Mouse (Mus musculus) heart, embryonic 13.5 days (tissue): ENCODE results near the gene Grik2. TPM values are rescaled to one million over a fixed set of nuclear protein-coding genes. Genes with fewer than 3 reads are reported as not detected.
"Not testable (repeated sequence)": the region's sequence is repeated elsewhere in the genome, so short reads cannot be mapped to it uniquely, and the experiment has no call there.

Experiments
- ATAC-seq: fragments of 200-750 bp; cut with Nextera tagmentation; 2 replicates; pipeline ENCODE4 v1.8.0; 2017; ENCODE audit warnings: moderate TSS enrichment; ENCODE audit not compliant: insufficient number of reproducible peaks, low FRiP score, low TSS enrichment; ENCODE audit errors: extremely low read depth
- H3K27ac ChIP-seq: fragments of 300-500 bp; sonication (generic); replicated peaks from 2 replicates; pipeline ENCODE4 v1.5.1; 2015; ENCODE audit warnings: moderate library complexity, mild to moderate bottlenecking, inconsistent platforms
- H3K27me3 ChIP-seq: fragments of 300-500 bp; sonication (generic); replicated peaks from 2 replicates; pipeline ENCODE4 v1.6.1; 2015; ENCODE audit warnings: mild to moderate bottlenecking, inconsistent platforms
- H3K36me3 ChIP-seq: fragments of 300-500 bp; sonication (generic); 2 replicates; pipeline ENCODE4 v1.6.1; 2015; ENCODE audit warnings: mild to moderate bottlenecking, inconsistent platforms
- H3K4me1 ChIP-seq: fragments of 300-500 bp; sonication (generic); 2 replicates; pipeline ENCODE4 v1.6.1; 2015; ENCODE audit warnings: inconsistent platforms
- H3K4me2 ChIP-seq: fragments of 300-500 bp; sonication (generic); 2 replicates; pipeline ENCODE4 v1.6.1; 2015; ENCODE audit warnings: inconsistent platforms, mild to moderate bottlenecking, moderate library complexity
- H3K4me3 ChIP-seq: fragments of 300-500 bp; sonication (generic); 2 replicates; pipeline ENCODE4 v1.5.1; 2015; ENCODE audit warnings: moderate library complexity, mild to moderate bottlenecking, inconsistent platforms
- H3K9ac ChIP-seq: fragments of 300-500 bp; sonication (generic); 2 replicates; pipeline ENCODE4 v1.6.1; 2015; ENCODE audit warnings: inconsistent platforms, mild to moderate bottlenecking, moderate library complexity
- H3K9me3 ChIP-seq: fragments of 300-500 bp; sonication (generic); 2 replicates; pipeline ENCODE4 v1.6.1; 2016; ENCODE audit warnings: inconsistent platforms
- WGBS: fragments of 180-500 bp; shearing (Covaris S2); methylation state at CpG from one replicate; pipeline ENCODE4 v1.1.7; 2015; ENCODE audit warnings: mixed read lengths; 5-methylcytosine and 5-hydroxymethylcytosine counted together
- polyA plus RNA-seq: library from polyadenylated mRNA; unstranded; fragments of >200 nt; fragmentation: Nextera tagmentation; extraction: Ambion mirVana; gene quantifications from 2 replicates; pipeline ENCODE4 v1.2.1, GENCODE M21; 2015

Grik2 gene
- polyA plus RNA-seq, 1 experiment from 2014 or later, result 0.68 TPM

DNA sequence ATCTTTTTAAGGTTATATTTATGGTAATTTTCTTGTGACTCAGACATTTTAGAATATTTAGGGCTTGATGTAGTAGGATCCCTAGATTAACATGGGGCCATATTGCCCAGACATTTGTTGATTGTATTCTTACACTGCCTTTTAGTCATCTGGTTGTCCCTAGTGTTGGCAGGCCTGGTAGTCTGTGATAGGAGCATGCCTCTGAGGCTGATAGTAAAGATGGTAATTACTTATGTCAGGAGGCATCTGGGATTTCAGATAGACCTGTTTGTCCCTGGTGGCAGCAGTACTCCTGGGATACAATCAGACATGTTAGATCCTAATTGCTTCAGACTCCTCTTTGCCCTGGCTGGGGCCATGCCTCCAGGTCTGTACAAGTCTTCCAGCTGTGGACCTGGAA is 423.3 kb downstream of the Grik2 start:
- Histone ChIP-seq H3K9ac (no peak overlapping the region), H3K4me1 (no peaks in the 10 kb centered on the region), H3K27me3 (no peaks in the 10 kb centered on the region), H3K36me3 (no peaks in the 10 kb centered on the region), H3K27ac (no peak overlapping the region), H3K4me3 (no peak overlapping the region), H3K9me3 (no peaks in the 10 kb centered on the region), H3K4me2 (no peak overlapping the region)
- no peak for ATAC-seq

DNA sequence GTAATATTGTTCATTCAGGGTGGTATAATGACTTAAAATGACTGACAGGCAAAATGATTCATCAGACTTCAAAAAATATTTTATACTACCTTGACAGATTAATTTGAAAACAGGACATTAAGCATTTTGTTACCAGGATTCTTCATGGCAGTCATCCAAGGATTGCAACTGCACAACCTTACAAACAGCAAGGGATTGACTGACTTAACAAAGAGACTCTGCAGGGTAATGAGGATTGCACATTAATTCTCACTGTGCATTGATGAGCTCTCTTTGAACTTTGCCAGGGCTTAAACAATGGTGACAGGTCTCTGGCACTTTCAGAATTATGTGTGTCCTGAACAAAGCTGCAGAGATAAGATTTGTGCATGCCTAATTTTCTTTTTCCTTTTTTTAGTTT is 466.2 kb downstream of the Grik2 start:
- Histone ChIP-seq H3K27me3 (no peaks in the 10 kb centered on the region), H3K9ac (no peak overlapping the region), H3K9me3 (no peaks in the 10 kb centered on the region), H3K4me1 (no peaks in the 10 kb centered on the region), H3K4me2 (no peak overlapping the region), H3K36me3 (no peaks in the 10 kb centered on the region), H3K4me3 (no peak overlapping the region), H3K27ac (no peak overlapping the region)
- no peak for ATAC-seq

DNA sequence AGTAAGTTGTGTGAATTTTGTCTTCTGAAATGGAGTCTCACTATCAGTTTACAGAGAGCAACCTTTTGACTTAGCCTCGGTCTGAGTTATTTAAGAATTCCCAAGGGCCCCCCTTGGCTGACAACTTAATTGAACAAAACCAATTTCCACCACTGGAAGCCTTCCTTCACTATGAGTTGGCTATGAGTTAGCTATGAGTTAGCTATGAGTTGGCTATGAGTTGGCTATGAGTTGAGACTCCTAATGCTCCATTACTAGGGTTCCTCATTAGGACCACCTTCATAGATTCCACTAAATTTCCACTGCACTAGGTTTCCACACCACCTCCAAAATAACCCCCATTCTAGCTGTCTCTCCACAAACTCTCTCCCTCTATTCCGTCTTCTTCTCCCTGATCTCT is 468.7 kb downstream of the Grik2 start:
- Histone ChIP-seq H3K4me2 (no peak overlapping the region), H3K4me1 (no peaks in the 10 kb centered on the region), H3K9me3 (no peaks in the 10 kb centered on the region), H3K9ac (no peak overlapping the region), H3K27me3 (no peaks in the 10 kb centered on the region), H3K4me3 (no peak overlapping the region), H3K36me3 (no peaks in the 10 kb centered on the region), H3K27ac (no peak overlapping the region)
- ATAC-seq, result no peak
- WGBS, result 82% methylated on average over 2 of the region's 2 CpGs

GRCm38 (mm10) chr10:49256247-49256939 is 532.2 kb downstream of the Grik2 start:
- peak overlapping the region; percentile 33; the same call in 1 of the 2 replicates for H3K27ac ChIP-seq
- H3K4me2 ChIP-seq, result peak overlapping the region; percentile 40
- 12% methylated on average over 2 of the region's 2 CpGs for WGBS

DNA sequence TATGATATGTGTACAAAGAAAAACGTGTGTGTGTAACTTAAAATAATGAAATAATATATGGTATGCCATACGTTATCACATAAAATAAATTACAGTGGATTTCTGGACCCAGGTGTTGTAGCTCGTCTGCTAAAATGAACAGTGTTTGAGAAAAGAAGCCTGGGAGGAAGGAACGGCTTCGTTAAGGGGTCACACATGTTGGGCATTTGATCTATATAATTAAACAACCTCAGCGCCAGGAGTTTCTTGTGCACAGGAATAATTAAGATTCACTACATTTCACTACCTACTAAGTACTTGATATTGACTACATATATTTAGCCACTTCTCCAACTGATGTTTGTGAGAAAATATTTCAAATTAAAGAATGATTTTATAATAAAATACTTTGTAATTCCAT is 551.2 kb downstream of the Grik2 start:
- not testable (repeated sequence) for H3K9ac ChIP-seq, H3K4me1 ChIP-seq, H3K4me3 ChIP-seq, H3K4me2 ChIP-seq, H3K36me3 ChIP-seq, H3K9me3 ChIP-seq, H3K27ac ChIP-seq, H3K27me3 ChIP-seq, ATAC-seq
- 78% methylated on average over 6 of the region's 6 CpGs for WGBS

More at GRCm38 (mm10) chr10:49256247-49256939, 532.2 kb downstream of the Grik2 start:
- H3K4me1 ChIP-seq, result peaks cover 6% of the 10 kb centered on the region; the same call in 1 of the 2 replicates
- no peak overlapping the region for H3K9ac ChIP-seq
- no peak overlapping the region for H3K4me3 ChIP-seq
- H3K36me3 ChIP-seq, result no peaks in the 10 kb centered on the region
- no peaks in the 10 kb centered on the region for H3K27me3 ChIP-seq
- H3K9me3 ChIP-seq, result no peaks in the 10 kb centered on the region
- no peak for ATAC-seq

- H3K9ac ChIP-seq, H3K4me2 ChIP-seq, H3K27me3 ChIP-seq, H3K9me3 ChIP-seq, ATAC-seq, H3K27ac ChIP-seq, H3K36me3 ChIP-seq, H3K4me3 ChIP-seq, H3K4me1 ChIP-seq: not testable (repeated sequence)
Measured at GRCm38 (mm10) chr10:49236844-49237243, 551.7 kb downstream of the Grik2 start.

DNA sequence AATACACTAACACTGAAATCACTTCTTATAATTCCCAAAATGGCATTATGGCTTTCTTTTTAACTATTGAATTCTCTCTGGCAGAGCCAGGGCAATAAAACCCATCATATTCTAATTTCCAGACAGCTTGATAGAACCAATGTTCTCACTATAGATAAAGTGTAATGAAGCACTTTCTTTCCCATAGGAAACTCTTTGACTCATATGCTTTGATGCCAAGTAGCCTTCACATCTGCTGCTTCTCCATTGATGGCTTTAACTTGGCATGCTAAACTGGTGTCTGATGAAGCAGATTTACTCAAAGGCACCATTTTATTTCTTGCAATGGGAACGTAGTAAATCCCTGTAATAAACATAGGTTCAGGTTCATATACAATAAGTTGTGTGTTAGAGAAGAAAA is 568.5 kb downstream of the Grik2 start:
- Histone ChIP-seq H3K4me3 (no peak overlapping the region), H3K9ac (no peak overlapping the region), H3K36me3 (no peaks in the 10 kb centered on the region), H3K4me2 (no peak overlapping the region), H3K9me3 (no peaks in the 10 kb centered on the region), H3K27me3 (no peaks in the 10 kb centered on the region), H3K4me1 (no peaks in the 10 kb centered on the region), H3K27ac (no peak overlapping the region)
- ATAC-seq, result no peak
- WGBS, result 85% methylated on average over 1 of the region's 1 CpGs

DNA sequence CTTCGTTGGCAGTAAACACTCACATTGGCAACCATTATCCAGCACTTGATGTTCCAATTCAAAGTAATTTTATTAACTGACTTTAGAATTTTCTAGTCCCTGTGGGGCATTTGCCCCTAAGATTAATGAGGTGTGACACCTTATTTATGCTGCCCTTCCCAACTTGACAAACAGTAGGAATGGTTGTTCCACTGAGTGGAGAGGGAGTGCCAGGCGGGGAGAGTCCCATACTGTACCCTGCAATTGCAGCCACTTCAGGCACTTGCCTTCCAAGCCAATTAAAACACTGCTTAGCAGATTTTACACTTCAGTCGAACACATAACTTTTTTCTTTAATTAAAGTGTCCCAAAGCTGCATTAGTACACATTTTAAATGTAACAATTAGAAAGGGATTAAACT is 568.9 kb downstream of the Grik2 start:
- Histone ChIP-seq H3K36me3 (no peaks in the 10 kb centered on the region), H3K9ac (no peak overlapping the region), H3K9me3 (no peaks in the 10 kb centered on the region), H3K4me3 (no peak overlapping the region), H3K4me1 (no peaks in the 10 kb centered on the region), H3K4me2 (no peak overlapping the region), H3K27me3 (no peaks in the 10 kb centered on the region), H3K27ac (no peak overlapping the region)
- no peak for ATAC-seq
- 52% methylated on average over 3 of the region's 3 CpGs for WGBS

DNA sequence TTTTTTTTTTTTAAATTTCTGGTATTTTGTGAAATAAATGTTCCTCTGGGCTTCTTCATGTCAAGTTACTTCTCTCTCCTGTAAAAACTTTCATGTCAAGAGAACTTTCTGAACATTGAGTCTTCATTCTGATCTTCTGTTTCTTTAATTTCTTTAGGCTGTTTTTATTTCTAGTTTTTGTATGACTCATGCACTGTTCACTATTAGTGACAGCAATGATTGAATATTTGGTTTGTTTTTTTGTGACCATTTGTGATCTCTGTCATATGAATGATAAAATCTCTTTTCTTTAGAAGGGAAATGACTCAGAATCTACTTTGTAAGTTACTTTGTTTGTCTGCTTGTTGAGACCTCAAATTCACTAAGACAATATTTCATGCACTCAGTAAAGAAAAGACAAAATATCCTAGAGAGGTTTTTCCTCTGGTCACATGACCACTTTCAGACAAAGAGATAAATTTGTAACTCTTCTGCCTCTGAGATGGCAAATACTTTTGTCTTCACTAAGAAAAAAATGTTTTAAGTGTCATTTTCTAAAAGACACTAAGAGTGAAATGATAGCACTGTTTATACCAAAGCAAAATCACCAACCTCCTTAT is 596.7 kb downstream of the Grik2 start:
- no peak overlapping the region for H3K4me2 ChIP-seq
- H3K36me3 ChIP-seq, result no peaks in the 10 kb centered on the region
- no peak for ATAC-seq
- H3K9ac ChIP-seq, result no peak overlapping the region
- no peaks in the 10 kb centered on the region for H3K27me3 ChIP-seq
- no peaks in the 10 kb centered on the region for H3K4me1 ChIP-seq
- H3K9me3 ChIP-seq, result no peaks in the 10 kb centered on the region
- no peak overlapping the region for H3K27ac ChIP-seq
- H3K4me3 ChIP-seq, result no peak overlapping the region

GRCm38 (mm10) chr10:49191291-49191690 is 597.3 kb downstream of the Grik2 start:
- no peaks in the 10 kb centered on the region for H3K9me3 ChIP-seq
- ATAC-seq, result no peak
- H3K36me3 ChIP-seq, result no peaks in the 10 kb centered on the region
- H3K4me3 ChIP-seq, result no peak overlapping the region
- H3K9ac ChIP-seq, result no peak overlapping the region
- 71% methylated on average over 1 of the region's 1 CpGs for WGBS
- no peak overlapping the region for H3K4me2 ChIP-seq
- H3K27me3 ChIP-seq, result no peaks in the 10 kb centered on the region
- no peaks in the 10 kb centered on the region for H3K4me1 ChIP-seq
- H3K27ac ChIP-seq, result no peak overlapping the region

GRCm38 (mm10) chr10:49154134-49154533 is 634.4 kb downstream of the Grik2 start:
- no peaks in the 10 kb centered on the region for H3K4me1 ChIP-seq
- no peak overlapping the region for H3K27ac ChIP-seq
- no peaks in the 10 kb centered on the region for H3K27me3 ChIP-seq
- 73% methylated on average over 4 of the region's 4 CpGs for WGBS
- no peak overlapping the region for H3K4me2 ChIP-seq
- H3K9ac ChIP-seq, result no peak overlapping the region
- H3K36me3 ChIP-seq, result no peaks in the 10 kb centered on the region
- ATAC-seq, result no peak
- H3K4me3 ChIP-seq, result no peak overlapping the region
- no peaks in the 10 kb centered on the region for H3K9me3 ChIP-seq

- not testable (repeated sequence) for H3K4me3 ChIP-seq, H3K4me1 ChIP-seq, H3K27me3 ChIP-seq, H3K4me2 ChIP-seq, H3K9me3 ChIP-seq, H3K9ac ChIP-seq, ATAC-seq, H3K36me3 ChIP-seq, H3K27ac ChIP-seq
- 83% methylated on average over 4 of the region's 4 CpGs for WGBS
Measured at GRCm38 (mm10) chr10:49151496-49151895, 637.1 kb downstream of the Grik2 start.
